Mouse (Mus musculus) hindbrain, embryonic 11.5 days (tissue): ENCODE results near the gene Clint1. TPM values are rescaled to one million over a fixed set of nuclear protein-coding genes. Genes with fewer than 3 reads are reported as not detected.
A peak's percentile ranks its signal among the peaks of the same experiment; 100 is the strongest.

Experiments used
- ATAC-seq: fragments of 200-750 bp; cut with Nextera tagmentation; 2 replicates; pipeline ENCODE4 v1.8.0; 2017; ENCODE audit warnings: mild to moderate bottlenecking, moderate TSS enrichment, moderate library complexity; ENCODE audit not compliant: low FRiP score
- DNase-seq: peaks from one replicate; pipeline ENCODE4 v3.0.0-alpha.2; 2015; ENCODE audit warnings: low spot score
- H3K27ac ChIP-seq: fragments of 300-500 bp; sonication (generic); 2 replicates; pipeline ENCODE4 v1.5.1; 2014; ENCODE audit warnings: mild to moderate bottlenecking, low read depth, low read length
- H3K27me3 ChIP-seq: fragments of 300-500 bp; sonication (generic); 2 replicates; pipeline ENCODE4 v1.6.1; 2014; ENCODE audit warnings: mild to moderate bottlenecking, low read length, moderate library complexity, mixed read lengths; ENCODE audit not compliant: control insufficient read depth, insufficient read depth
- H3K36me3 ChIP-seq: fragments of 300-500 bp; sonication (generic); 2 replicates; pipeline ENCODE4 v1.6.1; 2014; ENCODE audit warnings: mild to moderate bottlenecking, low read length, moderate library complexity, mixed read lengths; ENCODE audit not compliant: control insufficient read depth, insufficient read depth
- H3K4me1 ChIP-seq: fragments of 300-500 bp; sonication (generic); replicated peaks from 2 replicates; pipeline ENCODE4 v1.6.1; 2014; ENCODE audit warnings: low read length, mixed read lengths; ENCODE audit not compliant: control insufficient read depth, insufficient read depth
- H3K4me2 ChIP-seq: fragments of 300-500 bp; sonication (generic); replicated peaks from 2 replicates; pipeline ENCODE4 v1.6.1; 2014; ENCODE audit warnings: mild to moderate bottlenecking, low read depth, low read length
- H3K4me3 ChIP-seq: fragments of 300-500 bp; sonication (generic); 2 replicates; pipeline ENCODE4 v1.5.1; 2014; ENCODE audit warnings: low read depth, low read length
- H3K9ac ChIP-seq: fragments of 300-500 bp; sonication (generic); 2 replicates; pipeline ENCODE4 v1.6.1; 2014; ENCODE audit warnings: low read depth, low read length
- H3K9me3 ChIP-seq: fragments of 300-500 bp; sonication (generic); 2 replicates; pipeline ENCODE4 v1.6.1; 2016; ENCODE audit warnings: low read length; ENCODE audit not compliant: control insufficient read depth
- WGBS: fragments of 180-500 bp; shearing (Covaris S2); extraction: QIAGEN DNeasy Blood & Tissue Kit; methylation state at CpG from one replicate; pipeline ENCODE4 v1.1.7; 2014; 5-methylcytosine and 5-hydroxymethylcytosine counted together
- polyA plus RNA-seq: library from polyadenylated mRNA; unstranded; fragments of >200 nt; fragmentation: Nextera tagmentation; extraction: Ambion mirVana; gene quantifications from 2 replicates; pipeline ENCODE4 v1.2.1, GENCODE M21; 2014

Gene Clint1
- polyA plus RNA-seq, 1 experiment from 2014 or later: 52.1 TPM

DNA sequence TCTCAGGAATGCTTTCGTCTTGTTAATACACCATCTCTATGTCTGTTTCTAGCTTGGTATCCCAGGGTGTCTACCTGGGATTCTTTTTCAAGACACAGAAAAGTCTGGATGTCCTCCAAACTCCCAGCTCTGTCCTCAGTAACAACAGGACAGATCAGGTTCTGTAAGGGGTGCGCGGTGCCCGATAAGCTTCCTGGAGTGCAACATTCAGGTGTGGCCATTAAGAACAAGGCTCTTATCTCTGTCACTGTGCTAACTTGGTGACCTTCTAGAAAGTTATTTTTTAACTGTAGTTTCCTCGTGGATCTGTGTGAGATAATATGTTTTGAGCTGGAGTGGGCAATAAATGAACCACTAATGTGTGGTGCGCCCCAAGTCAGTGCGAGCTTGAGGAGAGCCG lies 41.0 kb upstream of the Clint1 start:
- 92% methylated on average over 8 of the region's 8 CpGs for WGBS
- Histone ChIP-seq H3K9ac (no peak overlapping the region), H3K36me3 (no peaks in the 10 kb centered on the region), H3K4me2 (no peak overlapping the region), H3K27me3 (no peaks in the 10 kb centered on the region), H3K9me3 (no peaks in the 10 kb centered on the region), H3K27ac (no peak overlapping the region), H3K4me1 (no peaks in the 10 kb centered on the region), H3K4me3 (no peak overlapping the region)
- DNase-seq (no peak), ATAC-seq (no peak)

DNA sequence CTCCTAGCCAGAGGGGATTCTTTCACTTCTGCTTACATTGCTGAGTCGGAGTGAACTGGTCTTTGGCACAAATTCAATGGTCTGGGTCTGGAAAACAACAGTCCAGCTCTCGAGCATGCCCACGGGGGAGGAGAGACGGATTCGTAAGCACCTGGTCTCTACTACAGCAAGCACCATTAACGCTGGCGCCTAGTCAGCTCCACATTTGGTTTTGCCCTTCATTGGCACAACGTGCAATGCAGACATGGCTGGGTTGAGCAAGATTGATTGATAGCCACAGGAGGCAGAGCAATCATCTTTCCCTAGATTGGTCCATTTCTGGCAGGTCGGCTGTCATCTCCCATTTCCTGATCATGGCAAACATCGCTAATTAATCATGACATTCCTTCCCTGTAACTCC lies 36.2 kb upstream of the Clint1 start:
- Histone ChIP-seq H3K27ac (no peak overlapping the region), H3K4me2 (no peak overlapping the region), H3K27me3 (no peaks in the 10 kb centered on the region), H3K9me3 (no peaks in the 10 kb centered on the region), H3K36me3 (no peaks in the 10 kb centered on the region), H3K9ac (no peak overlapping the region), H3K4me1 (no peaks in the 10 kb centered on the region), H3K4me3 (no peak overlapping the region)
- DNase-seq: no peak
- WGBS: 84% methylated on average over 10 of the region's 10 CpGs
- no peak for ATAC-seq

DNA sequence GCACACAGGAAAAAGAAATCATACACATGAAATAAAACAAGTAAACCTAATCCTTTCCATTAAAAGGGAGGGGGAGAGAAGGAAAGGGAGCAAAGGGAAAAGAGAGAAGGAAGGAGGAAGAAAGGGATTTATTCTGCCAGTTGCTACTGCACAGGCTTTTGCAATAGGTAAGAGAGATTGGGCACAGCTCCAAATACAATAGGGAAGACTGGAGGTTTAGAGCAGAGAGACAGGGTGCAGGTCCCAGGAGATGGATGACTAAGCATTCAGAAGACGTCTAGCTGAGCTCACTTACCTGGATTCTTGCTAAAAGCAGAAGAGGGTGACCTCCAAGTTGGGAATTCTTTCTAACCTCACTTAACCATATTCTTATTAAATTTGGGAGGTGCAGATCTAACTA lies 35.1 kb upstream of the Clint1 start:
- Histone ChIP-seq H3K27me3 (no peaks in the 10 kb centered on the region), H3K36me3 (no peaks in the 10 kb centered on the region), H3K4me3 (no peak overlapping the region), H3K27ac (no peak overlapping the region), H3K4me2 (no peak overlapping the region), H3K9ac (no peak overlapping the region), H3K4me1 (no peaks in the 10 kb centered on the region), H3K9me3 (no peaks in the 10 kb centered on the region)
- ATAC-seq (no peak), DNase-seq (no peak)
- 57% methylated on average over 1 of the region's 1 CpGs for WGBS

DNA sequence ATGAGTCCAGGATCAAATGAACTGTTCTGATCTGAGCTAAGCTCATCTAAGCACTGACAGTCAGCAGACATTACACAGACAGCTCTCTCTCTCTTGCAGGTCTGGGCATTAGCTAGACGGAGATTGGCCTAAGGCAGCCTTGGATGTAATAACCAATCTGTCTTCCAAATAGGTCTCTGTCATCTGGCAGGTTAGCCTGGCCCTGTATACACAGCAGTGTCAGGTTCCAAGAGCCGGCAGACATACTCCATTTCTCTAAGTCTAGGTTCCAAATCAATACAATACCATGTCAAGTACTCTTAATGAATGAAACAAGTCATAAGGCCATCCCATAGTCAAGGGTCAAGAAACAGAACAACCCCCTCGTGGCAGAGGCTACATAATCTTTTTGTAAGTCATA lies 33.9 kb upstream of the Clint1 start:
- Histone ChIP-seq H3K27me3 (no peaks in the 10 kb centered on the region), H3K36me3 (no peaks in the 10 kb centered on the region), H3K27ac (no peak overlapping the region), H3K4me1 (no peaks in the 10 kb centered on the region), H3K9me3 (no peaks in the 10 kb centered on the region), H3K4me3 (no peak overlapping the region), H3K4me2 (no peak overlapping the region), H3K9ac (no peak overlapping the region)
- DNase-seq: no peak
- no peak for ATAC-seq
- WGBS: 58% methylated on average over 3 of the region's 3 CpGs

DNA sequence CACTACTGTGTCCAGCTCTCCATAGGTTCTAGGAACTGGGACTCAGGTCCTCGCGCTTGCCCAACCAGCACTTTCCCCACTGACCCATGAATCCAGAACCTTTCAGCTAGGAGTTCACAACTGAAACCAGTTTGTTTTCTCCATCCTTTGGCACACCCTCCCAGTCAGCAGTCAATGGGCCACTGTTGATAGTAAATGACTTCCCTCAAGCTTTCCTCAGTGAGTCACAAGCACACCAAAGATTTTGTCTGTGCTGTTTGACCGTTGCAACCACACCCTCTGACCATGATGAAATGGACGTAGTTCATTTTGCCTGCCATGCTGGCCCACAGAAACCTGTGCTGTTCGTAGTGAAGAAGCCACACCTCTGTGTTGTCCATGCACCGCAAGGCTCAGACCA lies 30.9 kb upstream of the Clint1 start:
- Histone ChIP-seq H3K27ac (no peak overlapping the region), H3K27me3 (no peaks in the 10 kb centered on the region), H3K4me2 (no peak overlapping the region), H3K9me3 (no peaks in the 10 kb centered on the region), H3K4me1 (no peaks in the 10 kb centered on the region), H3K9ac (no peak overlapping the region), H3K36me3 (no peaks in the 10 kb centered on the region), H3K4me3 (no peak overlapping the region)
- 92% methylated on average over 6 of the region's 6 CpGs for WGBS
- ATAC-seq (no peak), DNase-seq (no peak)

DNA sequence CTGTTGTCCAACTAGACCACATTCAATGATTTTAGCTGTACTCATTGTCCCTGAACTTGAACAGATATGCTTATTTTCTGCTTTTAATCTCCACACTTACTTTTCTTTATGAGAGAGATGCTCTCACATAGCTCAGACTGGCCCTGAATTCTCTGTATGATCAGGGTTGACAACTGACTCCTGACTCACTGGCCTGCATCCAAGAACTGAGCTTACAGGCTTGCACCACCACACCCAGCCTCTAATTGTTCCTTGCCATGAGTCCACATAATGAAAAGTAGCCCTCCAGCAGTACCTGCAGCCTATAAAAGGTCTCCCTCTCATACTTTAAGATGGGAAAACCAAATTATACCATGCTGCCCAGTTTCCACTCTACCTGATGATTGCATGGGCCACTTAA lies 21.7 kb upstream of the Clint1 start:
- H3K4me2 ChIP-seq: no peak overlapping the region
- no peaks in the 10 kb centered on the region for H3K27me3 ChIP-seq
- ATAC-seq: no peak
- no peaks in the 10 kb centered on the region for H3K36me3 ChIP-seq
- H3K27ac ChIP-seq: no peak overlapping the region
- H3K9ac ChIP-seq: no peak overlapping the region
- H3K4me3 ChIP-seq: no peak overlapping the region
- no peaks in the 10 kb centered on the region for H3K9me3 ChIP-seq
- H3K4me1 ChIP-seq: no peaks in the 10 kb centered on the region
- no peak for DNase-seq

DNA sequence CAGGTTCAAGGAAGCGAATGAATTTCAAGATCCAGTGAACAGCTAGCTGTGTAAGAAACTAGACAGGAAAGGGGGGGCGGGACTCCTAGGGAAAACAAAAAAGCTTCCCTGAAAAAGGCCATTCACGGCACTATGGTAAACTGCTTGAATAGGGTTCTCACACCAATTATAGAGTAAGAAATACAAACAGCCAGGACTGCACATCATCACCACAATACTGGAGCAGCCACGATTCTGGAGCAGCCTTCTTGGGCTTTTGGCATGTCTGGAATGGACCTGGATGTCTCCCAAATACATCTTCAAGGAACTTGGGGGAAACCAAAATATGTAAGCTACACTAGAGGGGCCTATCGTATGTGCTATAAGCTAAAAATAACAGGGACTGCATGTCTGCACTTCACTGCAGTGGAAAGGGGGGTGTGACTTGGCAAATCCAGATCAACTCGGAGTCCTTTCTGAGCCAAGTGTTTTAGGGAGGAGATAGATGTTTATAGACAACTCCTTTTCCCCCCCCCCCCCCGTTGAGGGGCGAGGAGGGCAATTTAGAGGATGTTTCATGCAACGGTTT lies 21.0 kb upstream of the Clint1 start:
- no peak overlapping the region for H3K4me3 ChIP-seq
- DNase-seq: no peak

DNA sequence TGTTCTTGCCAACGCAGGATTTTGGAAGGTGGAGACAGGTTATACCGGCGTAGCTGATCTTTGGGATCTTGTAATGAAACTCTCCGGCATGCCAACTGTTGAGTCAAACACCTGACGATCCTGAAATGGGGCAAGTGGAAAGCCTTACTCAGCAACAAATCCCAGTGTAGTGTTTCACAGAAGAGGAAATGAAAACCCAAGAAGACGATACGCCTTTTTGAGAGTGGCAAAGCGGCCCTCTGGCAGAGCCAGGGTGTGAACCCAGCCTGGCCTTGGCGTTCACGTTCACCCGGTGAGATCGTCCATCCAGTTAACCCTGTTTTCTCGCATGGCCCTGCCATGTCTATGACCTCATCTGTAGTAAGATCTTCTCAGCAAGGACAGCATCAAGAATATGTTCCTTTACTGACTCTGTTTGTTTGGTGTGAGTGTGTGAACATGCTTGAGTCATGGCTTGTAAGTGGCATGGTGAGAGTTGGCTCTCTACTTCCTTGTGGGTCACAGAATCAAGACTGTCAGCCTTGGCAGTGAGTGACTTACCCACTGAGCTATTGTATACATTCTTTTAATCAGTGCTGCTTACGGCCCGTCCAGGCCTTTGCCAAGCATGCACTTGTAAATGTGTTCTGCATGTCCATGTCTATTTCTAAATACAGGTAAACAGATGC lies 20.2 kb upstream of the Clint1 start:
- Histone ChIP-seq H3K27me3 (no peaks in the 10 kb centered on the region), H3K4me1 (no peaks in the 10 kb centered on the region), H3K27ac (no peak overlapping the region), H3K9ac (no peak overlapping the region), H3K9me3 (no peaks in the 10 kb centered on the region), H3K4me3 (no peak overlapping the region), H3K36me3 (no peaks in the 10 kb centered on the region), H3K4me2 (no peak overlapping the region)
- WGBS: 93% methylated on average over 15 of the region's 15 CpGs
- ATAC-seq (no peak), DNase-seq (no peak)

More for the DNA sequence above, 21.0 kb upstream of the Clint1 start:
- ATAC-seq: no peak
- no peak overlapping the region for H3K27ac ChIP-seq
- no peak overlapping the region for H3K9ac ChIP-seq
- H3K4me2 ChIP-seq: no peak overlapping the region
- 67% methylated on average over 9 of the region's 9 CpGs for WGBS
- H3K36me3 ChIP-seq: no peaks in the 10 kb centered on the region
- no peaks in the 10 kb centered on the region for H3K9me3 ChIP-seq
- no peaks in the 10 kb centered on the region for H3K27me3 ChIP-seq
- no peaks in the 10 kb centered on the region for H3K4me1 ChIP-seq

DNA sequence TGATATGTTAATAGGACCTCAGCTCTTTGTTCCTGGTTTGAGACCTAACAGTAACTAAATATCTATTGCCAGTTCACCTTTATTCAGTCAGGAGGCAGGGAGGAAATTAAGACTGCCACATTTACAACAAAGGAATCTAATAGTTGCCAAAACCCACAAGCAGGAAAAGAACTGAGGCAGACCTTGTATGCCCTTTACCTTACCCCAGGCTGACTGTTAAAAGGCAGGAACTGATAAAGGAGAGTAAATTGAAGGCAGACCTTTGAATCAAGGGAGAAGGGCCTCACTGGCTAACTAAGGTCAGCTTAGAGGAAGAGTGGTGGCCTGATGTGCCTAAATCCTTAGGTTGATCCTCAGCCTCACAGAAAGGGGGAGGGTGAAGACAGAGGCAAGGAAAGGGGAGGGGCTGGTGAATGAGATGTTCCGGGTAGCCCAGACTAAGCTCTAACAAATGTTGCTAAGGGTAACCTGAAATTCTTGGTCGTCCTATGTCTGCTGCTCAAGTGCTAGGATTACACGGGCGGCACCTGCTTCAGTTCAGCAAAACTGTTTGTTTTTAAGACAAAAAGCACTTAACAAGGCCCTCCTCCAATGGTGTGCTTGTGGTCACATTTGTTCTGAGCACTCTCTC lies 16.1 kb upstream of the Clint1 start:
- Histone ChIP-seq H3K27me3 (no peaks in the 10 kb centered on the region), H3K4me2 (no peak overlapping the region), H3K4me1 (no peaks in the 10 kb centered on the region), H3K27ac (no peak overlapping the region), H3K9me3 (no peaks in the 10 kb centered on the region), H3K4me3 (no peak overlapping the region), H3K36me3 (no peaks in the 10 kb centered on the region), H3K9ac (no peak overlapping the region)
- DNase-seq: peak; percentile 6
- WGBS: 17% methylated on average over 4 of the region's 4 CpGs
- ATAC-seq: no peak
